Mouse (Mus musculus) megakaryocyte, embryonic 14.5 days (primary cell): Measurements from ENCODE around the gene Mettl27.

Source experiments
- FLI1 ChIP-seq: IDR thresholded peaks from 2 replicates; pipeline ENCODE4 v1.6.1; 2012; ENCODE audit warnings: low read length, inconsistent platforms, mixed read lengths
- GATA1 ChIP-seq: IDR thresholded peaks from 3 replicates; pipeline ENCODE4 v1.6.1; 2012; ENCODE audit warnings: mixed read lengths, low read length, inconsistent platforms, borderline replicate concordance

DNA sequence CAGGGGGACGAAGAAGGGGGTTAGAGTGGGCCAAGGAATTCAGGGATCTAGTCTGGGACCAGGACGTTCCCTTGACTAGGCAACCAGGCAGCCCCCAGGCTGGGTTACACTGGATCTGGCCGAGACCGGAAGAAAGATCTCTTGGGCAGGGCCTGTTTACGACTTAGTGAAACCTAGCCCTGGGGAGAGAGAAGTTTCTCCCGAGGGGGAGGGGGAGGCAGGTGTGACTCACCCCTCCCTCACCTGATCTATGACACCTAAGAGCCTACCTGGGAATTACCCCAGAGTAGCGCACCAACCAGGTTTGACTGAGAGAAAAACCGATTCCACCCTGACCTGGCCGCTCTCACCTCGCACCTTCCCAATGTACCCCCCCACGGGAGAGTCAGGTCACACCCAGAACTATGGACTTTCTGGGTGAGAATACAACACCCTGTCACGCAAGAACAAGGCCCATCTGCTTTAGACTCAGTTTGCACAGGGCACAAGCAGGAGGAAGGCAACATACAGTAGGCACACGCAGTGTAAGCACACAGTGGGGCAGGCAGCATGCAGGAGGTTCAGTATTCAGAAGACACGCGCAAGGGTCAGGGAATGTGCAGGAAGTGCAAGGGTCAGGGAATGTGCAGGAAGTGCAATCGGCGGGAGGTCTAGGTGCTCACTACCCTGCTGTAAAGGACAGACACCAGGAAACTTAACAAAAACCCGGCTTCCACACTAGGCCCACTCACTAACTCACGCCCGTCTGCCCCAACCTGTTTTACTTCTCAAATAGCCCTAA is 35.2 kb downstream of the Mettl27 start:
- TF ChIP-seq GATA1 (no peak), FLI1 (no peak)
